Mouse (Mus musculus): ENCODE measurements around the gene Apol8. TPM values are rescaled to one million over a fixed set of nuclear protein-coding genes. Genes with fewer than 3 reads are reported as not detected.

Gene Apol8
- 0.75 and 1.7 TPM in 2 replicates for total RNA-seq (2017)

DNA sequence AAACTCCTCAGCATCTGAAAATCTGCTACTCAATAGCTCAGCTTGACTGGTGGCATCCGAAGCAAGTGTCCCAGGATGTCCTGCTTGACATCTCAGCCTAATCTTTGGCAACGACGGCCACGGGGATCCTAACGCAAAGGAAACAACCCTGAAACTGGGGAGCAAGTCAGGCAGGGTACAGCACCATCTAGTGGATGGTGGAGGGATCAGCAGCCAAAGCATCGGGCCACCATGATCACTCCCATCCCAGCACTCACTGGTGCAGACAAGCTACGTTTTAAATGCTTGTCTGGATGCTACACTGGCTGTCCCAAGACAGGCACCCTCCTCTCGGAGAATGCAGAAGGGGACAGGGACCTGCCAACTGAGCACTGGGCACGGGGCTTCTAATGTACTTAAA lies at the start of gene Apol8:
Gene Apol8 (minus strand): TSS at position 156 of the 400 bp plus-strand sequence.
- ATAC-seq (replicated peaks in 1 of 2; ENCODE audit: insufficient read depth in 1 of 2, low FRiP score in 2 of 2, low TSS enrichment in 1 of 2, low read depth in 1 of 2, poor library complexity in 2 of 2, severe bottlenecking in 2 of 2) = peak; percentile 79 to 89

GRCm38 (mm10) chr15:77805657-77806056 lies 48.9 kb upstream of the Apol8 start:
- peak; percentile 54 to 66 for ATAC-seq (replicated peaks in 1 of 2; ENCODE audit: insufficient read depth in 1 of 2, low FRiP score in 2 of 2, low TSS enrichment in 1 of 2, low read depth in 1 of 2, poor library complexity in 2 of 2, severe bottlenecking in 2 of 2)

DNA sequence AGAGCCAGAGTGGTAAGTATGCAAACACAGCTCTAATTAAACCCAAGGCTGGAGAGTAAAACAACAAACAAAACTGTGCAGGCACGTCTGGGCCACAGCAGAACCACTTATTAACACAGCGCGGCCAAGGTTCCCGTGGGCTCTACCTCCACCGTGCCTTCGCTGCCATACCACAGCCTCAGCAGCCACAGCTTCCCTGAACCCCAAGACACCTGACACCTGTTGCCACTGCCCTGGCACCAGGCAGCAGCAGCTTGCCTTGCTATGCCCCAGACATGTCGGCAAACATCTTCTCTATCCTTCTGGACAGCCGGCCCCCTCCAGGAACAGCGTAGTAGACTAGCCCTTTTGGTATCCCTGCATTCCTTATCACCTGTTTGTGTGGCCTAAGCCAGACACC lies 48.1 kb upstream of the Apol8 start:
- ATAC-seq (replicated peaks in 1 of 2; ENCODE audit: insufficient read depth in 1 of 2, low FRiP score in 2 of 2, low TSS enrichment in 1 of 2, low read depth in 1 of 2, poor library complexity in 2 of 2, severe bottlenecking in 2 of 2) = no peak

DNA sequence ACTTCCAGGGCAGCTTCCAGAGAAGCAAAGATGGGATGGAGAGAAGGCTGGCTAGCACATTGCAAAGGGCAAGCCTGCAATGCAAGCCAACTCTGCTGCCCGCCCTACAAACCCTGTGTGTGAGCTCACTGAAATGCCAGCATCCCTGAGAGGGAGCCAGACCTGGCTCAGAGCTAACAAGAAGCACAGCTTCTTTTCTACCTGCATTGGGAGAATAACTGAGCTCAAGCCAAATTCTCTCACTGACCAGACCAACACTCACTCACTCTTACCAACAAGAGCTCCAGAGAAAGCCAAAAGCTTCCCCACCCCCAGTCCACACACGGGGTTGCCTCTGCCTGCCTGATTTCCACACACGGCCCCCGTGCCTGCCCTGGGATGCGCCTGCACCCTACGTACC lies 47.7 kb upstream of the Apol8 start:
- ATAC-seq (replicated peaks in 1 of 2; ENCODE audit: insufficient read depth in 1 of 2, low FRiP score in 2 of 2, low TSS enrichment in 1 of 2, low read depth in 1 of 2, poor library complexity in 2 of 2, severe bottlenecking in 2 of 2) = no peak

GRCm38 (mm10) chr15:77803747-77804146 lies 46.9 kb upstream of the Apol8 start:
- ATAC-seq (replicated peaks in 1 of 2; ENCODE audit: insufficient read depth in 1 of 2, low FRiP score in 2 of 2, low TSS enrichment in 1 of 2, low read depth in 1 of 2, poor library complexity in 2 of 2, severe bottlenecking in 2 of 2) = no peak

- ATAC-seq (replicated peaks in 1 of 2; ENCODE audit: insufficient read depth in 1 of 2, low FRiP score in 2 of 2, low TSS enrichment in 1 of 2, low read depth in 1 of 2, poor library complexity in 2 of 2, severe bottlenecking in 2 of 2) = no peak
Observed at GRCm38 (mm10) chr15:77802992-77803391, 46.2 kb upstream of the Apol8 start.

- no peak for ATAC-seq (replicated peaks in 1 of 2; ENCODE audit: insufficient read depth in 1 of 2, low FRiP score in 2 of 2, low TSS enrichment in 1 of 2, low read depth in 1 of 2, poor library complexity in 2 of 2, severe bottlenecking in 2 of 2)
Observed at GRCm38 (mm10) chr15:77801188-77801587, 44.4 kb upstream of the Apol8 start.

DNA sequence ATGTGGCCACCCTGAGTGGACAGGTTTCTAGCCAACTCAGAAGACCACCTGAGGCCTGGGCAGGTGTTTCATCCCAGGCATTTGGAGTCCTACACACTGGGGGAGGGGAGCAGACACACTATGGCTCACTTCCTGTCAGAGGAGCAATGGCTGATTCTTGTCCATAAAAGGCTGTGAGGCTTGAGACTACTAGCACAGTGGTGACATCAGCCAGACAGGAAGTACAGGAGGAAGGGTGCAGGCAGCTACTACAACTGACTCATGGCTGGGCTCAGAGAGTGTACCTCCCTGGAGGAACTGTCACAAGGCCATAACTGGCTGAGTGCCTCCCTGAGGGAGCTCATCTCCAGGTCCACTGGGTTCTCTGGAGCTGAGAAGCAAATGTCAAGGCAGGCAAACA lies 43.7 kb upstream of the Apol8 start:
- ATAC-seq (replicated peaks in 1 of 2; ENCODE audit: insufficient read depth in 1 of 2, low FRiP score in 2 of 2, low TSS enrichment in 1 of 2, low read depth in 1 of 2, poor library complexity in 2 of 2, severe bottlenecking in 2 of 2) = peak; percentile 85 to 90

GRCm38 (mm10) chr15:77799491-77800474 lies 43.0 kb upstream of the Apol8 start:
- ATAC-seq (replicated peaks in 1 of 2; ENCODE audit: insufficient read depth in 1 of 2, low FRiP score in 2 of 2, low TSS enrichment in 1 of 2, low read depth in 1 of 2, poor library complexity in 2 of 2, severe bottlenecking in 2 of 2) = no peak

DNA sequence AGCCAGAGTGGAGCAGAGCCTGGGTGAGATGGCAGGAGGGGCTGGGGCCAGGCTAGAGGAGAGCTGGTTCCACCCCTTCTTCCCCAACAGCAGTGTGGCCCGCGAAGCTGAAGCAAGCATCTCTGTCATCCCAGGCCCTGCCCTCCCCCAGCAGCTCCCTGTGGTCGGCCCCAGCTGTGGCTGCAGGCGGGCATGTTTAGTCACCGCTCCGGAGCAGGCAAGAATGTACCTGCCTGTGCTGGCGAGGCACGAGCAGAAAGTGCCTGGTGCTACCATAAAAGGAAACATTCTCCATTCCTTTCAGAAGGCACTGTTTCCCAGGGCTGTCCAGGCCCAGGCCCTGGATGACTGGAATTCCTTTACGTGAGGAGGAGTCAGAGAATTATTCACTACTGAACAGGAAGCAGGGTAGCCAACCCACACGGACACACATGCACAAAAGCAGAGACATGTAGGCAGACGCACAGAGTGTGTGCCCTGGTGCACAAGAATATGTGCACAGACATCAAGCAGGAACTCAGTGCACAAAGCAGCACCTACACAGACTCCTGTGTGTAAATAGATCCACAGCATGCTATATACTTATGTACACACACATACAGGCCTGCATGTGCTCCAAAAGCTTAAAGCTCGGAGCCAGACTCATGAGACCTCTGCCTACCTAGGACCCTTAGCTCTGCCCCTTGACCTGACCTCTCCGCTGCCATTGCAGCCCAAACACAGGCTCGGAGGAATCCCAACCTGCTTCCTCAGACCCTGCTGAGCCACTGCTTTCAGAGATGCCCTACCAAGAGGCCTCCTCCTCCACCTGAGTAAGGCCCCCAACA lies 42.1 kb upstream of the Apol8 start:
- ATAC-seq (replicated peaks in 1 of 2; ENCODE audit: insufficient read depth in 1 of 2, low FRiP score in 2 of 2, low TSS enrichment in 1 of 2, low read depth in 1 of 2, poor library complexity in 2 of 2, severe bottlenecking in 2 of 2) = peak; percentile 55 to 73

DNA sequence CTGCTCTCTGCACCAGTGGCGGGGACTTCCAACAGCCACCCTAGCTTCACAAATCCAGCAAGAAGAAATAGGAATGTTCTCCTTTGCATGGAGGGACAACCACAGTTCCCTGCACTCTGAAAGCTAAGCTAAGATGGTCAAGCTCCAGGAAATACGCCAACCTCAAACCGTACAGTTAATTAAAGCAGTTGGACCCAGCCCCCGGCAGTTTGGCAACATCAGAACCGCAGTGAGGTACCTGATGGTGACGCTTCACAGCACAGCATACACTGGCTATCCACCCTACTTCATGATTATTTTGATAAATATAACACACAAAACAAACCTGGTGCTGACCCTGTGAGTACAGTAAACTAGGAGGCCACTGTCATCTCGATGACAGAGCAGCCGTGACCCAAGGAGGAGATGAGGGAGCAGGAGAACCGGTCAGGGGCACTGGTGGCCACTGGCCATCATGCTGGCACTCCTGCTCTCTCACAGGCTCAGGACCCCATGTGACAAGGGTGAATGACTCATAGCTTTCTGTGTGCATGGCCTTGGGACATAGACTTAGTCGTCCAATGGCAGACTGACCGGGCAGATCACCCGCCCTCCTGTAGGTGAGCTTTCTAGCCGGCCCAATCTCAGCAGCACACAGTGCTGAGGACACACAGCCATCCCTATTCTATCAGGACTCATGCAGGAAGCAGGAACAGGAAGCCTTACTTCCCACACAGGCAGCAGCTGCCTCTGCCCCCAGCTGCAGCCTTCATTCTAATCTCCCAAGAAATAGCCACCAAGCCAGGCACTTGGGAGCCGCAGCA lies 41.0 kb upstream of the Apol8 start:
- no peak for ATAC-seq (replicated peaks in 1 of 2; ENCODE audit: insufficient read depth in 1 of 2, low FRiP score in 2 of 2, low TSS enrichment in 1 of 2, low read depth in 1 of 2, poor library complexity in 2 of 2, severe bottlenecking in 2 of 2)

DNA sequence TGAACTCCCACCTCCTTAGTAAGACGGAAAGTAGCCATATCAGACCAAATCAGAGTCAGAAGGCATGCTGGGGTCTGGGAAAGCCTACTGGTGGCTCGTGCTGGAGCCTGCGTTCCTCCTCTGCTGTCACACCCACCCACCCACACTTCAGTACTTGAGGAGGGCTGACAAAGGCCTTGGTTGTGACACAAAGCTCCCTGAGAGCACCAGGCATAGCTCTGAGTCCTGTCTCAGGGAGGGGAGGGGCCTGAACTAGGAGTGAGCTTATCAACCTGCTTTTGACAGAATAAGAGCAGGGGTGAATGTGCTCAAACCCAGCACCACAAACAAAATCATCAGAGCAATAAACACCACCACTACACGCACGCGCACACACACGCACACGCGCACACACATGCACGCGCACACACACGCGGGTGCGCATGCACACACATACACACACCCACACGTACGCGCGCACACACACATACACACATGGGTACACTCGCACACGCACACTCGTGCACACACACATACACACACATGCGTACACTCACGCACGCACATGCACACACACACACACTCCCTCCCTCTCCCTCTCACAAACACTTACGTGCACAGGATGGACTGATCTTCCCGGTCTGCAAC lies 39.7 kb upstream of the Apol8 start:
- ATAC-seq (replicated peaks in 1 of 2; ENCODE audit: insufficient read depth in 1 of 2, low FRiP score in 2 of 2, low TSS enrichment in 1 of 2, low read depth in 1 of 2, poor library complexity in 2 of 2, severe bottlenecking in 2 of 2) = no peak

GRCm38 (mm10) chr15:77794908-77795356 lies 38.1 kb upstream of the Apol8 start:
- ATAC-seq (replicated peaks in 1 of 2; ENCODE audit: insufficient read depth in 1 of 2, low FRiP score in 2 of 2, low TSS enrichment in 1 of 2, low read depth in 1 of 2, poor library complexity in 2 of 2, severe bottlenecking in 2 of 2) = no peak

DNA sequence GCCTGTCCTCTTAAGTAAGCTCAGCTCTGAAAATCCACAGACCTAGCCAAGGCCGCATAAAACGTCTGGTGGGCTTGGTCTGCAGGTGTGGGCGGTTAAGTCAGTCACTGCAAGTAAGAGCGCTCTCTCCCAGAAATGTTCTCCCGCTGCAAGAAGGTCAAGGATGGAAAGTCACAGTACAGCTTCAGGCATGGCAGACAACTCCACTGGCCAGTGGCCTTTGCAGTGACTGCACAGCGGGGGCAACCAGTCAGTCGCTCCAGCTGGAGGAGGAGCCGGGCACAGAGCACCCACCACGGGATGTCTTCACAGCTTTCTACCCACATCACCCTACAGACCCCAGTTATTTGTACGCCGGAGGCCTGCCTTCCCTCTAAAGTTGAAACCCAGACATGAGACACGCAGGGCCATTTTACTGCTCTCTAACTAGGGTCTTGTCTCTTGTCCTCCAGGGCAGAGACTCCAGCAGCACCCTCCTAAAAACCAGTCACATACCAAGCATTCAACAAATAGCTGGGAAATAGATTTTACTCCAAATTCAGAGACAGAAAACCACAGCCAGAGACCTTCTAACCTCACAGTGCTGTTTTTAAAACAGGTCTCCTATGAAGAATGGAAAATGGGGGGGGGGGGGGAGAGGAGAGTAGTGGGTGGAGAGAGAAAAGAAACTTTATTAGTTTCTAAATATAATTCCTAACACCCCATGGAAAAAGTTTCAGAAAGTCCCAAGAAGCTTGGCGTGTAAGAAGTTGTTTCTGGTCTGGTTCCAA lies 37.5 kb upstream of the Apol8 start:
- ATAC-seq (replicated peaks in 1 of 2; ENCODE audit: insufficient read depth in 1 of 2, low FRiP score in 2 of 2, low TSS enrichment in 1 of 2, low read depth in 1 of 2, poor library complexity in 2 of 2, severe bottlenecking in 2 of 2) = no peak

DNA sequence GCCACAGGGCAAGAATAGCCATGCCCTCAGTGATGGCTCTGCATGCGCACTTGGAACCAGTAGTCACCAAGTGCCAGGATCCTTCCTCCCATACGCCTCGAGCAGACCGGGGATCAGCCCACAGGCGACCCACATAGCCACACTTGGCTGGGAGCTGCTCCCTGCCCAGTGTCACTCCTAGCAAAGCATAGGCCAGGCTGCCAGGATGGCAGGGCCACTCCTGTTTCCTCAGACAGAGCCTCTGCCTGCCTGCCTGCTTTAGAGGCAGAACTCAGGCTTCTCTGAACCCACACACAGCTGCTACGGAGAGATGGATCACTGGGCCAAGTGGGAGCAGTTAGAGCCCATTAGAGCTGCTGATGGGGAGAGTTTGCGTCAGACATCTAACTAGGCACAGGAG lies 36.8 kb upstream of the Apol8 start:
- no peak for ATAC-seq (replicated peaks in 1 of 2; ENCODE audit: insufficient read depth in 1 of 2, low FRiP score in 2 of 2, low TSS enrichment in 1 of 2, low read depth in 1 of 2, poor library complexity in 2 of 2, severe bottlenecking in 2 of 2)

DNA sequence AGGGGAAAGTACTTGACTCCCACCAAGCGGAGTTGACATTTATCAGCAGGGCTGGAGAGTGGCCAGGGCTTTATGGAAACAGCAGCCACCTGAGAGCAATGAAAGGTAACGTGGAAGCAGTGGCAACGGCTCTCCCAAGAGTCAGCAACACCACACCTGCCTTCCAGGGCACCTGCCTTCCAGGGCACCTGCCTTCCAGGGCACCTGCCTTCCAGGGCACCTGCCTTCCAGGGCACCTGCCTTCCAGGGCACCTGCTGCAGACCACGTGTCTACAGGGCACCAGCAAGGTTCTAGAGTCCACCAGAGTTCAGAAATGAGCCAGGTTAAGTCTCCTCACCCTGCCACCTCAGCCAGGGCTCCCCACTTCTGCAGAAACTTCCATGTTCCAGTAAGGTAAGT lies 36.3 kb upstream of the Apol8 start:
- ATAC-seq (replicated peaks in 1 of 2; ENCODE audit: insufficient read depth in 1 of 2, low FRiP score in 2 of 2, low TSS enrichment in 1 of 2, low read depth in 1 of 2, poor library complexity in 2 of 2, severe bottlenecking in 2 of 2) = no peak
